In the genomic region with DNA sequence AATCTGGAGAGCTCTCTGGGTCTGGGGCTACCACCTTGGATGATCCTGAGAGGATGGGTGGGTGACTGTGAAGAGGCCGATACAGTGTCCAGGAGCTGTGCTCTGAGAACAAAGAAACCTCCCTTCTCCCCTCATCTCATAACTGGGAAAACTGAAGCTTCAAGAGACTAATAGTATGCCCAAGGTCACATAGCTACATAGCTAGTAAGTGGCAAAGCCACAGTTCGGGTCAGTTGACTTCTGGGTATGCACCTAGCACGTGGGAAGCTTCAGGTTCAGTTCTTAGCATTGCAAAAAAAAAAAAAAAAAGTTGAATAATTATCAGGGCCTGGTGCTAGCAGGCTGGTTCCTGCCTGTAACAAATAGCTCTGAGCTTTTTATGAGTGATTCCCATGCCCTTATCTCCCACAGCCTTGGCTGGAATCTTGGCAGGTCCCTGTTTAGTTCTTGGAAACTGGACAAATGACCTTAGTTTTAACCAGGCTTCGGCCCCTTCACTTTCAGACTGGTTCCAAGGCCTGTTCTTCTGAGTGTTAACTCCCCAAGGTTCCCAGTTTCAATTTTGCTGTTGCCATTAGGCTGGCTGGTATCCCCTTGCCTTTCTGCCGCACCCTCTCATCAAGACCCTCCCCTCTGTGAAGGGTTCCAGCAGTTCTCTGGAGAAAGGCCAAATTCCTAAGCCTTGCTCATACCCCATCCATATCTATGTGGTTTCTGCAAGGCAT, we compare ENCODE assay signal across 10 mouse cellular contexts. TPM values are rescaled to one million over a fixed set of nuclear protein-coding genes. Genes with fewer than 3 reads are reported as not detected.
DNase-seq lines count a peak whose midpoint lies in the region; ATAC-seq and TF ChIP-seq lines count a peak whose summit lies in the region.
"Had no signal": no experiment of that assay in that cellular context is flagged by ENCODE, and none has a peak within 500 bp of the region (broad histone marks: within the 10 kb centered on the region; RNA-seq: fewer than 3 reads in every experiment).

No protein-coding gene starts in this region.

- no peak overlapping the region for H3K9ac ChIP-seq in kidney, embryonic 16.5 days (replicated peaks; ENCODE audit: low read length)
- H3K9ac ChIP-seq: neural tube, embryonic 15.5 days had no signal

- H3K36me3 ChIP-seq in heart, embryonic 10.5 days, result no peaks in the 10 kb centered on the region
- H3K36me3 ChIP-seq in kidney, embryonic 16.5 days (ENCODE audit: insufficient read depth, low read length), result no peaks in the 10 kb centered on the region
- H3K36me3 ChIP-seq: neural tube, embryonic 15.5 days had no signal

- no peak for TF ChIP-seq POLR2A in cerebellum, adult 2 months (IDR thresholded peaks at IDR 0.05; ENCODE audit: borderline replicate concordance, insufficient read depth, low read length)

- no peaks in the 10 kb centered on the region for H3K9me3 ChIP-seq in heart, embryonic 10.5 days
- no peaks in the 10 kb centered on the region for H3K9me3 ChIP-seq in kidney, embryonic 16.5 days (ENCODE audit: low read length)
- H3K9me3 ChIP-seq: neural tube, embryonic 15.5 days had no signal

- no peak overlapping the region for H3K27ac ChIP-seq in heart, embryonic 10.5 days
- H3K27ac ChIP-seq in kidney, embryonic 16.5 days (ENCODE audit: low read length), result 0 out of 2 replicates have a peak overlapping the region, but pooled peaks have one; percentile 11
- H3K27ac ChIP-seq in cerebellum, adult 2 months (ENCODE audit: insufficient read depth, low read length), result no peak overlapping the region
- H3K27ac ChIP-seq: neural tube, embryonic 15.5 days had no signal

- H3K27me3 ChIP-seq in heart, embryonic 10.5 days (ENCODE audit: insufficient read depth, poor library complexity, severe bottlenecking), result no peaks in the 10 kb centered on the region
- no peaks in the 10 kb centered on the region for H3K27me3 ChIP-seq in kidney, embryonic 16.5 days (ENCODE audit: insufficient read depth, low read length)
- H3K27me3 ChIP-seq in cerebellum, adult 2 months (ENCODE audit: control insufficient read depth, insufficient read depth, low read length), result no peaks in the 10 kb centered on the region
- H3K27me3 ChIP-seq: neural tube, embryonic 15.5 days had no signal

- no peak overlapping the region for H3K4me3 ChIP-seq in heart, embryonic 10.5 days
- no peak overlapping the region for H3K4me3 ChIP-seq in kidney, embryonic 16.5 days (ENCODE audit: low read length)
- no peak overlapping the region for H3K4me3 ChIP-seq in cerebellum, adult 2 months (replicated peaks; ENCODE audit: insufficient read depth, low read depth, low read length)
- H3K4me3 ChIP-seq: neural tube, embryonic 15.5 days had no signal

- ATAC-seq in kidney, embryonic 16.5 days (ENCODE audit: low FRiP score, low TSS enrichment), result no peak

- WGBS in heart, embryonic 10.5 days, result 71% methylated on average over 5 of the region's 5 CpGs
- WGBS in kidney, embryonic 16.5 days, result 69% methylated on average over 5 of the region's 5 CpGs
- WGBS in cerebellum, adult 2 months, result 69% methylated on average over 5 of the region's 5 CpGs

- H3K4me2 ChIP-seq in kidney, embryonic 16.5 days (replicated peaks; ENCODE audit: low read depth, low read length), result no peak overlapping the region
- H3K4me2 ChIP-seq: neural tube, embryonic 15.5 days had no signal

- peak; percentile 97 for DNase-seq in heart, adult 11 months
- no peak for DNase-seq in heart, embryonic 10.5 days (ENCODE audit: low spot score)
- peak; percentile 74 to 83 for DNase-seq in heart, adult 9 months (ENCODE audit: low spot score in 2 of 2)
- peak; percentile 41 for DNase-seq in ovary, postnatal 36 days (ENCODE audit: low spot score)
- DNase-seq in natural killer cell, adult 2 months (ENCODE audit: low spot score in 2 of 2), result no peak
- DNase-seq in right cerebral cortex, adult 18-20 months, result no peak
- DNase-seq in cerebellum, adult 2 months, result no peak
- DNase-seq: B cell, adult 2 months had no signal

- TF ChIP-seq CTCF in cerebellum, adult 2 months (IDR thresholded peaks at IDR 0.05; ENCODE audit: borderline replicate concordance, insufficient read depth, low read depth, low read length), result no peak

- peaks cover 4% of the 10 kb centered on the region; the same call in 1 of the 2 replicates for H3K4me1 ChIP-seq in heart, embryonic 10.5 days
- H3K4me1 ChIP-seq in kidney, embryonic 16.5 days (ENCODE audit: insufficient read depth, low read length), result no peaks in the 10 kb centered on the region
- no peaks in the 10 kb centered on the region for H3K4me1 ChIP-seq in cerebellum, adult 2 months (ENCODE audit: control insufficient read depth, insufficient read depth, low read length)
- H3K4me1 ChIP-seq: neural tube, embryonic 15.5 days had no signal

RNA-seq across cellular contexts. Expression of a gene that starts 7.5 kb away (rescaled TPM):
- polyA plus RNA-seq in heart, embryonic 10.5 days (2016; fragmentation: Nextera tagmentation; extraction: Ambion mirVana), result 365 and 443 TPM in 2 replicates
- polyA plus RNA-seq in kidney, embryonic 16.5 days (2015; fragmentation: Nextera tagmentation; extraction: Ambion mirVana), result 375 and 395 TPM in 2 replicates
- 421 and 429 TPM in 2 replicates for polyA plus RNA-seq in cerebellum, adult 2 months (2012; rRNA removed)

RNA-seq across cellular contexts. Expression of a gene that starts 29.9 kb away (rescaled TPM):
- 29.8 and 38.8 TPM in 2 replicates for polyA plus RNA-seq in heart, embryonic 10.5 days (2016; fragmentation: Nextera tagmentation; extraction: Ambion mirVana)
- 35.8 and 36.4 TPM in 2 replicates for polyA plus RNA-seq in kidney, embryonic 16.5 days (2015; fragmentation: Nextera tagmentation; extraction: Ambion mirVana)
- 20.4 and 23.1 TPM in 2 replicates for polyA plus RNA-seq in cerebellum, adult 2 months (2012; rRNA removed)

Comparison
In these comparisons a context has a peak if more than half of its experiments do, and no peak if none do; other contexts are left out.
1. DNase-seq: peak in heart, adult 11 months (single experiment), heart, adult 9 months (2 of 2) and ovary, postnatal 36 days (single experiment); none in heart, embryonic 10.5 days (single experiment), natural killer cell, adult 2 months (0 of 2), right cerebral cortex, adult 18-20 months (single experiment) and cerebellum, adult 2 months (0 of 2).